Mouse (Mus musculus) heart, postnatal 0 days (tissue): ENCODE measurements around the gene Il6st.

Source experiments
- CTCF ChIP-seq: IDR thresholded peaks from 2 replicates; pipeline ENCODE4 v1.5.1; 2016; ENCODE audit warnings: antibody characterized with exemption, control low read depth, low read depth
- EP300 ChIP-seq: IDR thresholded peaks from 2 replicates; pipeline ENCODE4 v1.6.1; 2016; ENCODE audit warnings: antibody characterized with exemption, low read depth

DNA sequence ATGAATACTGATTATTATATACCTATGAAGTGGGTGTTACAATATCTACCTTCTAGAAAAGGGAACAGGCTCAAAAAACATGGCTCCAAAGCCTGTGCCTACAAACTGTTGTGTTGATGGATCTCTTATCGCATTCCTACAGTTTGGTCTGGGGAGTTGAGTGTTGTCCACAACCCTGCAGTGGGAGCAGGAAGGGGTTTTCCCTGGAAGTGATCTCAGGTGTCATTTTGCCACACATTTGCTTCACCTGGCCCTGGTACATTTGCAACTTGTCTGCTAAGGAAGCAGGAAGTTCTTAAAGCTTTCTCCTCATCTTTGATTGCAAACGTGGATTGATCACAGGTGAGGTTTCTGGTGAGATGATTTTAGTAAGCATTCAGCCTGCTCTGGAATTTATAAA lies 1.7 kb downstream of the Il6st start:
- no peak for TF ChIP-seq EP300
- no peak for TF ChIP-seq CTCF
